ENCODE assay signal across 11 mouse cellular contexts in genomic region chr7:112794481-112794880, GRCm38 (mm10).
DNase-seq lines count a peak whose midpoint lies in the region; ATAC-seq and TF ChIP-seq lines count a peak whose summit lies in the region.
"Had no signal": no experiment of that assay in that cellular context is flagged by ENCODE, and none has a peak within 500 bp of the region (broad histone marks: within the 10 kb centered on the region; RNA-seq: fewer than 3 reads in every experiment).

No protein-coding gene starts in this region.

- H3K27me3 ChIP-seq in lung, embryonic 14.5 days (ENCODE audit: insufficient read depth, low read length): no peaks in the 10 kb centered on the region
- no peaks in the 10 kb centered on the region for H3K27me3 ChIP-seq in embryonic facial prominence, embryonic 14.5 days (replicated peaks; ENCODE audit: control insufficient read depth, insufficient read depth, low read length)
- no peaks in the 10 kb centered on the region for H3K27me3 ChIP-seq in forebrain, embryonic 16.5 days (replicated peaks; ENCODE audit: control insufficient read depth, insufficient read depth, low read length)
- H3K27me3 ChIP-seq in midbrain, postnatal 0 days (ENCODE audit: insufficient read depth, low read length): no peaks in the 10 kb centered on the region
- H3K27me3 ChIP-seq: neural tube, embryonic 12.5 days had no signal

- H3K36me3 ChIP-seq in lung, embryonic 14.5 days (ENCODE audit: insufficient read depth): no peaks in the 10 kb centered on the region
- no peaks in the 10 kb centered on the region for H3K36me3 ChIP-seq in embryonic facial prominence, embryonic 14.5 days (ENCODE audit: control insufficient read depth, insufficient read depth, low read length)
- no peaks in the 10 kb centered on the region for H3K36me3 ChIP-seq in forebrain, embryonic 16.5 days (ENCODE audit: control insufficient read depth, insufficient read depth)
- no peaks in the 10 kb centered on the region for H3K36me3 ChIP-seq in midbrain, postnatal 0 days (ENCODE audit: insufficient read depth, low read length)
- H3K36me3 ChIP-seq: neural tube, embryonic 12.5 days had no signal

- no peak overlapping the region for H3K4me3 ChIP-seq in lung, embryonic 14.5 days (ENCODE audit: low read depth, low read length)
- H3K4me3 ChIP-seq in embryonic facial prominence, embryonic 14.5 days (ENCODE audit: low read depth, low read length): no peak overlapping the region
- H3K4me3 ChIP-seq in forebrain, embryonic 16.5 days (replicated peaks; ENCODE audit: low read length): no peak overlapping the region
- no peak overlapping the region for H3K4me3 ChIP-seq in midbrain, postnatal 0 days (ENCODE audit: low read depth, low read length)
- H3K4me3 ChIP-seq: layer of hippocampus, adult 2 months; neural tube, embryonic 12.5 days had no signal

- no peak for DNase-seq in lung, embryonic 14.5 days
- DNase-seq in lung, postnatal 36 days: no peak
- DNase-seq in embryonic facial prominence, embryonic 14.5 days (ENCODE audit: low spot score): no peak
- no peak for DNase-seq in midbrain, postnatal 0 days (ENCODE audit: low spot score)
- DNase-seq in natural killer cell, adult 2 months (ENCODE audit: low spot score in 2 of 2): no peak
- no peak for DNase-seq in cerebellum, adult 11-12 months
- DNase-seq: right cerebral cortex, postnatal 25 days had no signal

- H3K27ac ChIP-seq in lung, embryonic 14.5 days (ENCODE audit: low read depth): peak overlapping the region; percentile 51; the same call in 1 of the 2 replicates
- H3K27ac ChIP-seq in embryonic facial prominence, embryonic 14.5 days (replicated peaks; ENCODE audit: low read depth, low read length): 0 out of 2 replicates have a peak overlapping the region, but pooled peaks have one; percentile 22
- no peak overlapping the region for H3K27ac ChIP-seq in forebrain, embryonic 16.5 days (ENCODE audit: low read length)
- no peak overlapping the region for H3K27ac ChIP-seq in midbrain, postnatal 0 days (ENCODE audit: low read depth, low read length)
- H3K27ac ChIP-seq: macrophage; neural tube, embryonic 12.5 days had no signal

- no peak overlapping the region for H3K4me2 ChIP-seq in lung, embryonic 14.5 days
- no peak overlapping the region for H3K4me2 ChIP-seq in embryonic facial prominence, embryonic 14.5 days (ENCODE audit: low read depth, low read length)
- no peak overlapping the region for H3K4me2 ChIP-seq in forebrain, embryonic 16.5 days (ENCODE audit: low read length)
- no peak overlapping the region for H3K4me2 ChIP-seq in midbrain, postnatal 0 days (ENCODE audit: low read depth, low read length, poor library complexity, severe bottlenecking)
- H3K4me2 ChIP-seq: neural tube, embryonic 12.5 days had no signal

- no peak for TF ChIP-seq CTCF in lung, embryonic 14.5 days (IDR thresholded peaks at IDR 0.05; ENCODE audit: low read depth)
- peak; percentile 7; the same call in 1 of the 2 replicates for TF ChIP-seq CTCF in midbrain, postnatal 0 days (IDR thresholded peaks at IDR 0.05)

- peak; percentile 20; the same call in 1 of the 2 replicates for ATAC-seq in lung, embryonic 14.5 days (ENCODE audit: insufficient read depth)
- peak; percentile 51; the same call in 1 of the 2 replicates for ATAC-seq in embryonic facial prominence, embryonic 14.5 days (ENCODE audit: low read depth)
- ATAC-seq in forebrain, embryonic 16.5 days: peak; percentile 39
- ATAC-seq in midbrain, postnatal 0 days (ENCODE audit: low FRiP score): no peak

- no peak overlapping the region for H3K9ac ChIP-seq in lung, embryonic 14.5 days
- no peak overlapping the region for H3K9ac ChIP-seq in embryonic facial prominence, embryonic 14.5 days (ENCODE audit: low read depth, low read length)
- H3K9ac ChIP-seq in forebrain, embryonic 16.5 days (replicated peaks; ENCODE audit: low read depth, low read length): no peak overlapping the region
- H3K9ac ChIP-seq in midbrain, postnatal 0 days (replicated peaks; ENCODE audit: low read length, poor library complexity, severe bottlenecking): no peak overlapping the region
- H3K9ac ChIP-seq: neural tube, embryonic 12.5 days had no signal

- 14% methylated on average over 2 of the region's 2 CpGs for WGBS in lung, embryonic 14.5 days
- WGBS in embryonic facial prominence, embryonic 14.5 days: 7% methylated on average over 2 of the region's 2 CpGs
- 0% methylated on average over 1 of the region's 2 CpGs for WGBS in forebrain, embryonic 16.5 days
- WGBS in midbrain, postnatal 0 days: 17% methylated on average over 1 of the region's 2 CpGs

- peaks cover 12% of the 10 kb centered on the region; the same call in 1 of the 2 replicates for H3K4me1 ChIP-seq in lung, embryonic 14.5 days (ENCODE audit: insufficient read depth)
- peaks cover 33% of the 10 kb centered on the region for H3K4me1 ChIP-seq in embryonic facial prominence, embryonic 14.5 days (ENCODE audit: control insufficient read depth, insufficient read depth, low read length)
- peaks cover 14% of the 10 kb centered on the region for H3K4me1 ChIP-seq in forebrain, embryonic 16.5 days (replicated peaks; ENCODE audit: control insufficient read depth, insufficient read depth, low read length)
- H3K4me1 ChIP-seq in midbrain, postnatal 0 days (ENCODE audit: insufficient read depth, low read length): no peaks in the 10 kb centered on the region; the same call in 1 of the 2 replicates

- no peaks in the 10 kb centered on the region for H3K9me3 ChIP-seq in lung, embryonic 14.5 days (ENCODE audit: low read depth, low read length)
- H3K9me3 ChIP-seq in embryonic facial prominence, embryonic 14.5 days (ENCODE audit: control insufficient read depth, low read length): no peaks in the 10 kb centered on the region
- no peaks in the 10 kb centered on the region for H3K9me3 ChIP-seq in forebrain, embryonic 16.5 days (ENCODE audit: control insufficient read depth, low read length)
- no peaks in the 10 kb centered on the region for H3K9me3 ChIP-seq in midbrain, postnatal 0 days (ENCODE audit: low read length)
- H3K9me3 ChIP-seq: neural tube, embryonic 12.5 days had no signal

Comparison
In these comparisons a context has a peak if more than half of its experiments do, and no peak if none do; other contexts are left out.
1. H3K27ac ChIP-seq: peak in lung, embryonic 14.5 days (single experiment) and embryonic facial prominence, embryonic 14.5 days (single experiment); none in forebrain, embryonic 16.5 days (single experiment) and midbrain, postnatal 0 days (single experiment).